Mouse (Mus musculus): Measurements from ENCODE around the gene Cass4. TPM values are rescaled to one million over a fixed set of nuclear protein-coding genes. Genes with fewer than 3 reads are reported as not detected.

The Cass4 gene
- total RNA-seq (2023) = 1.4 TPM

GRCm38 (mm10) chr2:172393391-172394051 is at the start of gene Cass4:
Gene Cass4, plus strand, starts transcription at chr2:172393794.

GRCm38 (mm10) chr2:172345258-172345738 is 48.3 kb upstream of the Cass4 start, which contains the start of gene Fam210b:
Gene Fam210b, plus strand, starts transcription at chr2:172345565.

GRCm38 (mm10) chr2:172370411-172371223 is 23.0 kb upstream of the Cass4 start, which contains the start of the genes Aurka and Cstf1:
Gene Aurka, minus strand, starts transcription at chr2:172370535.
Gene Cstf1, plus strand, starts transcription at chr2:172370681.

GRCm38 (mm10) chr2:172439843-172440639 is 46.4 kb downstream of the Cass4 start, which contains the start of gene Rtf2:
Gene Rtf2, plus strand, starts transcription at chr2:172440556.

GRCm38 (mm10) chr2:172458496-172458895 is 64.9 kb downstream of the Cass4 start, which contains the start of gene Gcnt7:
Gene Gcnt7, minus strand, starts transcription at chr2:172458596.

GRCm38 (mm10) chr2:172472318-172472717 is 78.7 kb downstream of the Cass4 start, which contains the start of gene Fam209:
Gene Fam209, plus strand, starts transcription at chr2:172472520.

Other genes starting within 250 kb of the Cass4 start
- gene Mc3r, start 145.3 kb upstream of the Cass4 start, total RNA-seq (2023) = not detected
- gene Fam210b, start 48.2 kb upstream of the Cass4 start, total RNA-seq (2023) = 9.6 TPM
- 8.7 TPM for gene Aurka, start 23.3 kb upstream of the Cass4 start, total RNA-seq (2023)
- 34.1 TPM for gene Cstf1, start 23.1 kb upstream of the Cass4 start, total RNA-seq (2023)
- gene Rtf2, start 46.8 kb downstream of the Cass4 start, total RNA-seq (2023) = 74.8 TPM
- not detected for gene Gcnt7, start 64.8 kb downstream of the Cass4 start, total RNA-seq (2023)
- gene Fam209, start 78.7 kb downstream of the Cass4 start, total RNA-seq (2023) = 4.7 TPM
- not detected for gene Tfap2c, start 155.8 kb downstream of the Cass4 start, total RNA-seq (2023)

All from CD4-positive naive resting alpha-beta T cell, adult 76 days (primary cell).